In the genomic region with DNA sequence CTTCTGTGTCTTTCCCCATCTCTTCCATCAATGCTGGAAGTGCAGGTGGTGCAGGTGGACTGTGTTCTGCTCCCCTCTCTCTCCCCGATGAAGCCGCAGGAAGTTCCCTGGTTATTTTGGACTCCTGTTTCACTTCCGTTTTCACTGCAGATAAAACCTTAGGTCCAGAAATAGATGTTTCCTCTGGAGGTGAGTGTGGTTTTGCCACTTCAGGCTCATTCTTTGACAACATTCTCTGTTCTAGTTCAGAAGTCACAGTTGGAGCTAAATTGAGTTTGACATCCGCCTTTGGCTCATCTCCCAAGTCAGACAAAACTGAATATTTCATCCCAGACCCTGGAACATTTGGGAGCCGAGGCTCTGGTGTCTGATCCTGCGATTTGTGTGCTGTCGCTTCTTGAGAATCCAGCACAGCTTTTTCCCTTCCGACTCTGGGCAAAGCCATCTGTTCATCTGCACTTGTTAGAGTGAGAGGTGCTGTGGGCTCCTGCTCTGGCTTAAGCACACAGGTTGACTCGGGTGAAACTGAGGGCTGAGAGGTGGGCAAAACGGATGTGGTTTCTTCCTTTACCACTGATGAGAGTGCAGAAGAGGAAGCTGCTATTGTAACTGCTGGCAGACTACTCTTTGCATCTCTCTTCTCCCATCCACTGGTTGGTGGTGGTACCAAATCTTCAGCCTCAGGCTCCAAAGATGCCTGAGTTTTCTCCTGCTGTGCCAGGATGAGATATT, we compare ENCODE assay signal across 10 mouse cellular contexts. TPM values are rescaled to one million over a fixed set of nuclear protein-coding genes. Genes with fewer than 3 reads are reported as not detected.
DNase-seq lines count a peak whose midpoint lies in the region; ATAC-seq lines count a peak whose summit lies in the region.
"Had no signal": no experiment of that assay in that cellular context is flagged by ENCODE, and none has a peak within 500 bp of the region (broad histone marks: within the 10 kb centered on the region; RNA-seq: fewer than 3 reads in every experiment).

No protein-coding gene starts in this region.

- no peak overlapping the region for H3K27ac ChIP-seq in intestine, embryonic 14.5 days (ENCODE audit: low read depth)
- H3K27ac ChIP-seq in intestine, embryonic 16.5 days (ENCODE audit: low read length), result no peak overlapping the region
- H3K27ac ChIP-seq: embryonic facial prominence, embryonic 13.5 days; lung, embryonic 15.5 days had no signal

- H3K36me3 ChIP-seq in intestine, embryonic 14.5 days (ENCODE audit: control insufficient read depth, insufficient read depth, low read length), result no peaks in the 10 kb centered on the region
- no peaks in the 10 kb centered on the region for H3K36me3 ChIP-seq in intestine, embryonic 16.5 days (ENCODE audit: control insufficient read depth, insufficient read depth, low read length)
- H3K36me3 ChIP-seq: embryonic facial prominence, embryonic 13.5 days; lung, embryonic 15.5 days had no signal

- no peak overlapping the region for H3K4me2 ChIP-seq in intestine, embryonic 14.5 days (ENCODE audit: low read length)
- H3K4me2 ChIP-seq in intestine, embryonic 16.5 days (ENCODE audit: low read depth, low read length), result no peak overlapping the region
- H3K4me2 ChIP-seq: embryonic facial prominence, embryonic 13.5 days; lung, embryonic 15.5 days had no signal

- ATAC-seq in intestine, embryonic 14.5 days (replicated peaks; ENCODE audit: low FRiP score, low TSS enrichment, low read depth), result no peak
- ATAC-seq in intestine, embryonic 16.5 days, result no peak
- peak; percentile 60 for ATAC-seq in cerebellum, adult (ENCODE audit: insufficient number of reproducible peaks, low FRiP score, low TSS enrichment)
- ATAC-seq in neutrophil, adult 5-6 weeks (ENCODE audit: extremely low read depth, insufficient number of reproducible peaks, low FRiP score, poor library complexity, severe bottlenecking), result peak; percentile 82

- H3K9ac ChIP-seq in intestine, embryonic 14.5 days (ENCODE audit: low read length), result no peak overlapping the region
- H3K9ac ChIP-seq in intestine, embryonic 16.5 days (ENCODE audit: low read depth, low read length), result no peak overlapping the region
- H3K9ac ChIP-seq: embryonic facial prominence, embryonic 13.5 days; lung, embryonic 15.5 days had no signal

- no peaks in the 10 kb centered on the region for H3K4me1 ChIP-seq in intestine, embryonic 14.5 days (replicated peaks; ENCODE audit: control insufficient read depth, insufficient read depth, low read length)
- H3K4me1 ChIP-seq in intestine, embryonic 16.5 days (ENCODE audit: control insufficient read depth, insufficient read depth, low read length), result no peaks in the 10 kb centered on the region
- H3K4me1 ChIP-seq: embryonic facial prominence, embryonic 13.5 days; lung, embryonic 15.5 days had no signal

- H3K9me3 ChIP-seq in intestine, embryonic 14.5 days (ENCODE audit: control insufficient read depth, low read length), result no peaks in the 10 kb centered on the region
- H3K9me3 ChIP-seq in intestine, embryonic 16.5 days (ENCODE audit: control insufficient read depth, low read length), result peaks cover 4% of the 10 kb centered on the region; the same call in 1 of the 2 replicates
- H3K9me3 ChIP-seq: lung, embryonic 15.5 days had no signal

- no peak overlapping the region for H3K4me3 ChIP-seq in intestine, embryonic 14.5 days (ENCODE audit: low read depth, low read length)
- H3K4me3 ChIP-seq in intestine, embryonic 16.5 days (ENCODE audit: low read length), result no peak overlapping the region
- H3K4me3 ChIP-seq: embryonic facial prominence, embryonic 13.5 days; lung, embryonic 15.5 days had no signal

- no peaks in the 10 kb centered on the region for H3K27me3 ChIP-seq in intestine, embryonic 14.5 days (replicated peaks; ENCODE audit: control insufficient read depth, insufficient read depth, low read length)
- H3K27me3 ChIP-seq in intestine, embryonic 16.5 days (replicated peaks; ENCODE audit: control insufficient read depth, insufficient read depth, low read length), result no peaks in the 10 kb centered on the region
- H3K27me3 ChIP-seq: embryonic facial prominence, embryonic 13.5 days; lung, embryonic 15.5 days had no signal

- WGBS in intestine, embryonic 14.5 days, result 71% methylated on average over 10 of the region's 10 CpGs
- 77% methylated on average over 10 of the region's 10 CpGs for WGBS in intestine, embryonic 16.5 days

- peak; percentile 29 for DNase-seq in intestine, embryonic 14.5 days (ENCODE audit: low spot score)
- peak; percentile 77 for DNase-seq in CD4-positive helper T cell, adult 2 months (ENCODE audit: low read depth, low spot score)
- DNase-seq in urinary bladder, postnatal 14 days (ENCODE audit: low spot score), result no peak
- DNase-seq in kidney, postnatal 4 days, result no peak
- no peak for DNase-seq in c-Kit-positive CD71-positive TER-119-positive erythroid progenitor cells, embryonic 14.5 days (ENCODE audit: low spot score)

RNA-seq across cellular contexts. Expression of gene Cmya5, which starts 50.2 kb away (rescaled TPM):
- 0.16 and 0.20 TPM in 2 replicates for polyA plus RNA-seq in intestine, embryonic 14.5 days (2014; fragmentation: Nextera tagmentation; extraction: Ambion mirVana)
- 0.04 and 0.05 TPM in 2 replicates for polyA plus RNA-seq in intestine, embryonic 16.5 days (2015; fragmentation: Nextera tagmentation; extraction: Ambion mirVana)
- 0.61 and 0.70 TPM in 2 replicates for total RNA-seq in neutrophil, adult 5-6 weeks (2017)

Comparison
In these comparisons a context has a peak if more than half of its experiments do, and no peak if none do; other contexts are left out.
1. ATAC-seq: peak in cerebellum, adult (single experiment) and neutrophil, adult 5-6 weeks (single experiment); none in intestine, embryonic 14.5 days (single experiment) and intestine, embryonic 16.5 days (single experiment).
2. DNase-seq: peak in intestine, embryonic 14.5 days (single experiment) and CD4-positive helper T cell, adult 2 months (single experiment); none in urinary bladder, postnatal 14 days (single experiment), kidney, postnatal 4 days (0 of 2) and c-Kit-positive CD71-positive TER-119-positive erythroid progenitor cells, embryonic 14.5 days (single experiment).